Mouse (Mus musculus): ENCODE data around the gene Klrd1. TPM values are rescaled to one million over a fixed set of nuclear protein-coding genes. Genes with fewer than 3 reads are reported as not detected.
"Not testable (repeated sequence)": the region's sequence is repeated elsewhere in the genome, so short reads cannot be mapped to it uniquely, and the experiment has no call there.

Gene Klrd1
- polyA plus RNA-seq, 1 experiment from 2014 or later: 0.51 TPM

- H3K27me3 ChIP-seq (ENCODE audit: control insufficient read depth, insufficient read depth, low read depth, low read length); H3K4me2 ChIP-seq (ENCODE audit: low read depth, low read length); H3K4me1 ChIP-seq (replicated peaks; ENCODE audit: control insufficient read depth, insufficient read depth, low read length); H3K4me3 ChIP-seq (ENCODE audit: low read length); H3K36me3 ChIP-seq (ENCODE audit: control insufficient read depth, insufficient read depth, low read length); H3K9me3 ChIP-seq (ENCODE audit: control insufficient read depth, low read length); H3K27ac ChIP-seq (ENCODE audit: low read length); ATAC-seq (ENCODE audit: low read depth); H3K9ac ChIP-seq (ENCODE audit: low read length): not testable (repeated sequence)
- no CpG with 5 or more reads among the region's 3 CpGs for WGBS
Measured at GRCm38 (mm10) chr6:129644054-129644453, 52.5 kb downstream of the Klrd1 start.

Other genes with a start within 250 kb of the Klrd1 start
- 3.3 and 4.3 TPM in 2 replicates for gene Clec12a, start 249.1 kb upstream of the Klrd1 start, polyA plus RNA-seq (2015; fragmentation: Nextera tagmentation; extraction: Ambion mirVana)
- 0.36 and 0.50 TPM in 2 replicates for gene Clec12b, start 205.9 kb upstream of the Klrd1 start, polyA plus RNA-seq (2015; fragmentation: Nextera tagmentation; extraction: Ambion mirVana)
- gene Clec1b, start 194.5 kb upstream of the Klrd1 start, polyA plus RNA-seq (2015; fragmentation: Nextera tagmentation; extraction: Ambion mirVana): 2.8 and 3.7 TPM in 2 replicates
- gene Clec9a, start 182.9 kb upstream of the Klrd1 start, polyA plus RNA-seq (2015; fragmentation: Nextera tagmentation; extraction: Ambion mirVana): 1.5 and 1.6 TPM in 2 replicates
- 35.9 and 37.0 TPM in 2 replicates for gene Clec1a, start 139.8 kb upstream of the Klrd1 start, polyA plus RNA-seq (2015; fragmentation: Nextera tagmentation; extraction: Ambion mirVana)
- gene Olr1, start 84.6 kb upstream of the Klrd1 start, polyA plus RNA-seq (2015; fragmentation: Nextera tagmentation; extraction: Ambion mirVana): 0.11 and 0.15 TPM in 2 replicates
- gene Tmem52b, start 79.2 kb upstream of the Klrd1 start, polyA plus RNA-seq (2015; fragmentation: Nextera tagmentation; extraction: Ambion mirVana): 0.09 TPM in 1 of 2 replicates, not detected in the other
- gene Gabarapl1, start 58.6 kb upstream of the Klrd1 start, polyA plus RNA-seq (2015; fragmentation: Nextera tagmentation; extraction: Ambion mirVana): 48.0 and 48.3 TPM in 2 replicates
- gene Klre1, start 13.9 kb upstream of the Klrd1 start, polyA plus RNA-seq (2015; fragmentation: Nextera tagmentation; extraction: Ambion mirVana): not detected in 2 replicates
- gene Klrk1, start 32.1 kb downstream of the Klrd1 start, polyA plus RNA-seq (2015; fragmentation: Nextera tagmentation; extraction: Ambion mirVana): 0.30 and 0.52 TPM in 2 replicates
- not detected in 2 replicates for gene Klrc3, start 51.6 kb downstream of the Klrd1 start, polyA plus RNA-seq (2015; fragmentation: Nextera tagmentation; extraction: Ambion mirVana)
- gene Klrc2, start 68.9 kb downstream of the Klrd1 start, polyA plus RNA-seq (2015; fragmentation: Nextera tagmentation; extraction: Ambion mirVana): not detected in 2 replicates
- gene Klrc1, start 87.2 kb downstream of the Klrd1 start, polyA plus RNA-seq (2015; fragmentation: Nextera tagmentation; extraction: Ambion mirVana): 0.15 and 0.20 TPM in 2 replicates
- not detected in 2 replicates for gene Klri1, start 125.3 kb downstream of the Klrd1 start, polyA plus RNA-seq (2015; fragmentation: Nextera tagmentation; extraction: Ambion mirVana)
- gene Klri2, start 148.7 kb downstream of the Klrd1 start, polyA plus RNA-seq (2015; fragmentation: Nextera tagmentation; extraction: Ambion mirVana): not detected in 2 replicates
- not detected in 2 replicates for gene Gm156, start 192.5 kb downstream of the Klrd1 start, polyA plus RNA-seq (2015; fragmentation: Nextera tagmentation; extraction: Ambion mirVana)

Data from lung, embryonic 16.5 days (tissue).